Mouse (Mus musculus): ENCODE data around the gene Tmbim1.

DNA sequence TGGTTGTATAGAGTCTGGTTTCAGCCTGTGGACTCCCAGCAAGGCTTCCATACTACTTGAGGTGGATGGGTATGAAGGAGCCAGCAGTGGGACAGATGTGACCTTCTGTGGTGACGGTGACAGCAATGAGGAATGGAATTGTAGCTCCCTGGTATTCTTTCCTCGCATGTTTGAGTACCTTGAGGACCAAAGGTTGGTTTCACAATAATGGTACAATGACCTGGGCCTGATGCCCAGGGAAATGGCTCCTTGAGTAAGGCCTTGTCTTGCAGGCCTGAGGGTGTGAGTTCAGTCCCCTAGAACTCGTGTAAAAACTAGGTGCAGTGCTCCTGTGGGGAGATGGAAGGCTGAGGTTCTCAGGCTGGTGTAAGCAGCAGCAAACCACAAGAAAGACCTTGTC, 13.3 kb upstream of the Tmbim1 start:
- TF ChIP-seq ZNF384 (IDR thresholded peaks at IDR 0.05; ENCODE audit: low read depth, low read length) = no peak
- TF ChIP-seq HCFC1 (IDR thresholded peaks at IDR 0.05; ENCODE audit: borderline replicate concordance, insufficient read depth, low read length) = no peak
- no peak for TF ChIP-seq MAFK (IDR thresholded peaks at IDR 0.05; ENCODE audit: insufficient read depth, low read depth, low read length)

Measured in ES-E14 (cell line).